7 mouse cellular contexts compared by ENCODE assay signal in the genomic region with DNA sequence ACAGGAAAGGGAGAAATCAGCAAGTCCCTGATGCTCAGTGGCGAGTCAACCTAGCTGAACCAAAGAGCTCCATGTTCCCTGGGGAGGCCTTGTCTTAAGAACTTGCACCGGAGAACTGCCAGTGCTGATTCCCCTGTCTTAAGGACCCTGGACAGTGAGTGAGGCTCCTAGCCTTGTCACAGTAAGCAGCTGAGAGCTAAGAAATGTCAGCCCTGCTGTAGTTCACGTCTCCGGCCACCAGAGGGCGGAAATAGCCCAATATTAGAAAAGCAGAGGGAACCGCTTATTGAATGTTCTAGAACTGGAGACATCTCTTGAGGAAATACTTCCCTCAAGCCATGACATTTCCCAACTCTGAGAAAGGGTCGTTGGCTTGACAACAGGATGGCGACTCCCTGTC. TPM values are rescaled to one million over a fixed set of nuclear protein-coding genes. Genes with fewer than 3 reads are reported as not detected.
DNase-seq lines count a peak whose midpoint lies in the region; ATAC-seq and TF ChIP-seq lines count a peak whose summit lies in the region.

No protein-coding gene starts in this region.

- no peaks in the 10 kb centered on the region for H3K27me3 ChIP-seq in spleen, adult 2 months (ENCODE audit: control insufficient read depth, insufficient read depth, low read length)

- H3K4me3 ChIP-seq in bone marrow macrophage, adult 2 months (ENCODE audit: insufficient read depth, low read length) = no peak overlapping the region
- no peak overlapping the region for H3K4me3 ChIP-seq in spleen, adult 2 months (ENCODE audit: extremely low read depth, insufficient read depth, insufficient read length)

- no peak overlapping the region for H3K27ac ChIP-seq in bone marrow macrophage, adult 2 months (ENCODE audit: insufficient read depth, low read depth, low read length)
- H3K27ac ChIP-seq in spleen, adult 2 months (ENCODE audit: insufficient read depth, low read length) = no peak overlapping the region

- TF ChIP-seq CTCF in bone marrow macrophage, adult 2 months (IDR thresholded peaks at IDR 0.05; ENCODE audit: low read depth, low read length) = peak; percentile 67
- TF ChIP-seq CTCF in spleen, adult 2 months (IDR thresholded peaks at IDR 0.05; ENCODE audit: extremely low read depth, insufficient read depth, insufficient read length, insufficient replicate concordance) = peak; percentile 62; the same call in 1 of the 2 replicates

- ATAC-seq in erythroblast, adult 5-6 weeks (replicated peaks; ENCODE audit: low FRiP score, poor library complexity, severe bottlenecking) = peak; percentile 55; the same call in 1 of the 2 replicates
- peak; percentile 86 for ATAC-seq in megakaryocyte progenitor cell, adult 5-6 weeks (replicated peaks; ENCODE audit: poor library complexity)

- WGBS in spleen, adult 2 months = 22% methylated on average over 8 of the region's 8 CpGs

- H3K4me1 ChIP-seq in bone marrow macrophage, adult 2 months (ENCODE audit: control insufficient read depth, insufficient read depth, low read length) = no peaks in the 10 kb centered on the region
- peaks cover 8% of the 10 kb centered on the region; the same call in 1 of the 2 replicates for H3K4me1 ChIP-seq in spleen, adult 2 months (ENCODE audit: control insufficient read depth, insufficient read depth, insufficient read length)

- no peak for TF ChIP-seq POLR2A in bone marrow macrophage, adult 2 months (IDR thresholded peaks at IDR 0.05; ENCODE audit: borderline replicate concordance, low read depth, low read length)
- TF ChIP-seq POLR2A in spleen, adult 2 months (IDR thresholded peaks at IDR 0.05; ENCODE audit: low read depth, low read length) = no peak

- peak; percentile 41 for DNase-seq in MEL-GATA-1-ER (ENCODE audit: extremely low read depth, low read depth)
- DNase-seq in heart, postnatal 4 days = peak; percentile 84
- peak; percentile 77 to 81 for DNase-seq in layer of hippocampus, postnatal 14 days (ENCODE audit: low spot score in 2 of 2)
- DNase-seq in spleen, adult 2 months (ENCODE audit: low read depth in 1 of 2, low spot score in 2 of 2) = peak; percentile 28 to 73

- H3K36me3 ChIP-seq in spleen, adult 2 months (ENCODE audit: control insufficient read depth, insufficient read depth, low read length) = no peaks in the 10 kb centered on the region

RNA-seq across cellular contexts. Expression of a gene that starts 34.1 kb away (rescaled TPM):
- polyA plus RNA-seq in bone marrow macrophage, adult 2 months (2012; ENCODE audit: insufficient read depth, insufficient read length, missing spikeins) = 6.4 and 7.8 TPM in 2 replicates
- 5.6 and 15.0 TPM in 2 replicates for total RNA-seq in erythroblast, adult 5-6 weeks (2015; ENCODE audit: low replicate concordance)
- total RNA-seq in erythroblast, adult 5-6 weeks (2017; ENCODE audit: low replicate concordance) = 0.98 and 4.2 TPM in 2 replicates
- total RNA-seq in heart, postnatal 4 days (2021) = 10 to 100 TPM; 17.4 to 20.4 TPM
- total RNA-seq in layer of hippocampus, postnatal 14 days (2021) = 1 to 10 TPM; 2.2 to 2.7 TPM
- total RNA-seq in megakaryocyte progenitor cell, adult 5-6 weeks (2015) = 36.5 and 40.8 TPM in 2 replicates
- total RNA-seq in megakaryocyte progenitor cell, adult 5-6 weeks (2017) = 20.7 and 23.7 TPM in 2 replicates
- polyA plus RNA-seq in spleen, adult 2 months (2012; rRNA removed) = 35.1 and 45.6 TPM in 2 replicates
